Mouse (Mus musculus) kidney, postnatal 14 days (tissue): ENCODE results near the gene Sorcs1.

ENCODE experiments used
- DNase-seq: peaks from one replicate; pipeline ENCODE4 v3.0.0; 2022; ENCODE audit warnings: mixed read lengths

The Sorcs1 gene

DNA sequence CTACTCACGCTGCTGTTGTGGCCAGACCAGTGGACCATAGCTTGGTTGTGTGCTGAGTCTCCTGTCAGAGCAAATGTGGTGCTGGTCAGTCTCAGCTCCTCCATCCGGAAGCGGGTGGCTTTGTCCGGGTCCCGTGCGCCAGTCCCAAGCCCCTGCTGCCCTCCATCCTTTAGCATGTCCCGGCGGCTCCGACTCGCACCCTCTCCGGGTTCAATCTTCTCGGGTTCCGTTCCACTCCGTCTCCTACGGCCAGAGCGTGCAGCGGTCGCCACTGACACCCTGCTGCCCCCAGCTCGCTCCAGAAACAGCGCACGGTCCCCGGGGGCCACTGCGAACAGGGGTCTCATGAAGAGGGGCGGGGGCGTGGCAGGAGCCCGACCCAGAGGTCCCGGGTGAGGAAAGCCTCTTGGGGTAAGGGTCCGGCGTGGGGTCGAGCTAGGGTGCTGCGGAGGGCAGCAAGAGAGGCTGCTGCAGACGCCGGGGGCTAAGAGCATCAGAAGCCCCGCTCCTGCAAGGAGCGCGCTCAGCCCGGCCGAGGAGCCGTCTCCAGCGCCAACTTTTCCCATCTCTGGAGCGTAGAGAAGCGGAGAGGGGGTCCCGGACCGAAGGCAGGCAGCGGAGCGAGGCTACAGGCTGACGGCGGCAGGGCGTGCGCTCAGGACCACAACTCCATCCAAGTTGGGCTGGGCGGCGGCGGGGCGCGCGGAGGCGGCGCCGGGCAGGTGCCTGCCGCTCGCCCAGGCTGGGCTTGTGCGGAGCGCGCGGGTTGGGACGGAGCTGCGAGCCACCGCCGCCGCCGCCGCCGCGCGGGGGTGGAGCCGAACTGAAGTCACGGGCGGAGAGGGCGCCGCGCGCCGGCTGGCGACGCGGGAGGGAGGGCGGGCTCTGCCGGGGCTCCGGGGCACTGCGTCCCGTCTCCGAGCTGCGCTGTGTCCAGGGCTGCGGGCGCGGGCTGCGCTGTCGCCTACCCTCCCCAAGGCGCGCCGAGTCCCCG is at the start of gene Sorcs1:
TSS of gene Sorcs1 (minus strand) at position 744 of the 994 bp plus-strand sequence.
- DNase-seq = peak; percentile 44

DNA sequence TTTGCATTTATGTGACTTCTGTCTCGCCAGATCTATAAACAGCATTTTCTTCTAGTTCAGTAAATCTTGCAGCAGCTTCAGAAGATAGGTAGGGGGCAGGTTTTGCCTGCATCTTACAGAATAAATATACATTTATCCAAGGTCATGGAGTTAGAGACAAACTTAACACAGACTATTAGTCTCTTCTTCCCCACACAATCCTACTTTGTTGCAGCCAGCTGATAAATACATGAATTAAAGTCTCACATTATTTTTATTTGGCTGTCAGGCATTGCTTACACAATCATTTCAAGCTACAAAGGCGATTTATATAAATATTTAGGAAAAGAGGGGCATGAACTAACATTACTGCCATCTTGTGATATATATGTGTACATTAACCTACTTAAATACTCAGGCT is 4.8 kb upstream of the Sorcs1 start:
- no peak for DNase-seq

DNA sequence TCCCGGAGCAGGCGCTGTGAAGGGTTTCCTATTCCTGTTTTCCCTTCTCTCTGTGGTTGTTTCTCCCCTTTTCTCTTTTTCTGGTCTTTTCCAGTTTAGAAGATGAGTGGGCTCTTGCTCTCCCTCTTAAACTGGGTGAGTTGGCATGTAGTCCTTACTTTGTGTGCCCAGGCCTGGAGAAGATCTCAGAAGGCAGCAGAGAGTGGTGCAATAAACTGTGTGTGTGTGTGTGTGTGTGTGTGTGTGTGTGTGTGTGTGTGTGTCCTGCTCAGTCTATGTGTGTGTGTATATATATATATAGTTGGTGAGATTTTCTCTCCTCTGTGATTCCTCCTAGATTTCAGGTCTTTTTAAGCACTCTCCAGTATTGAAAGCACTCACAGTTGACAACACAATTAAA is 500 bp upstream of the Sorcs1 start:
- DNase-seq = no peak

DNA sequence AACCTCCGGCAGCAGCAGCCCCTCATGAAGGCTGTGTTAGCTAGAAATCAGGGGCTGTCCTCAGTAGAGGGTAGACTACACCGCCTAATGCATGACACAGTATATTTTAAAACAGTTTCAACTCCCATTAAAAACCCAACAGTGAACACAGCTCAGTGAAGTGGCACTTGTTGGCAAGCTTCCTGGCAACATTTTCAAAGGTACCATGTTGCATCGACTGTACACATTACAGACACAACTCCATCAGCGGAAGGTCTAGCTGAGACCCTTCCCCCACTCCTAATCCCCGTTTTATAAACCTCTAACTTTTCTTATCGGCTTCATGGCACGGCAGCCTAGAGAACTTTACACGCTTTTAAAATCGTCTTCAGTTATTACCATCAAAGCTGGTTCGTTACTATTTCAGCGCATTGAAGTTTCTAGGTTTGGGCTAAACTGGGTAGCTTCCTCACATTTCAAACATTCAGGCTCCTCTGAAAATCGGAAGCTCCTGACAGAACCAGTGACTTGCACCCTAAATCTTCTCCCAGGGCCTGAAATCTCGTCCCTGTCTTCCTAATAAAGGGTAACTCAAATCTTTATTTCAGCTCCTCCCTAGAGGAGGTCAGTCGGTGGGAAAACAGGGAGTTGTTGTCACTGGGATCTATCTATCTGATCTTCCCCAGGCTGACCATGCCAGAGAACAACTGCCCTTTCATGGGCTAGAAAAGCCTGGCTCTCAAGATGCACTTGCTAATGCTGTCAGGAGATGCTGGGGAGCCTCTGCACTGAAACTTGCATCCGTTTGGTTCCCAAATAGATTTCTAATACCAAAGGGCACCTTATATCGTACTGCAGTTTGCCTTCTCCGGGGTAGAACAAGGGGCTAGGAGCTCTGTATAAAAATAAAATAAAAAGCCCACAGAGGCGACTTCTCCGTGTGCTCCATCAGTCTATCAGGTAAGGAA is 1.6 kb downstream of the Sorcs1 start:
- no peak for DNase-seq

DNA sequence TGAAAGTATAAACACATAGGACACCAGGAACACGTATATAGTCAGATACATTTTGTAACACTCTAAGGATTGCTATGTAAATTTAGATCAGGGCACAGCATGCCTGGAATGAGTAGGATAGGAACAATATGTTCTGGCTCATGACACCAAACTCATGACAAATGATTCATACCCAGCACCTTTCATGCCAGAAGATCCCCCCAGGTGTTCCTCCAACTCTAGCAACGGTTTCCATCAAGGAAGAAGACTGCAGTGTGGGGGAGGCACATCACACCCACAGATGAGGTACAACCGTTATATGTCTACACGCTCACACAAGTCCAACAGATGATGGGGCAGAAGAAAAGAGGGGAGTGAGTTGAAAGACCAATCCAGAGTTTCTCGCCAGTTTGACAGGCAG is 3.5 kb downstream of the Sorcs1 start:
- DNase-seq = no peak

DNA sequence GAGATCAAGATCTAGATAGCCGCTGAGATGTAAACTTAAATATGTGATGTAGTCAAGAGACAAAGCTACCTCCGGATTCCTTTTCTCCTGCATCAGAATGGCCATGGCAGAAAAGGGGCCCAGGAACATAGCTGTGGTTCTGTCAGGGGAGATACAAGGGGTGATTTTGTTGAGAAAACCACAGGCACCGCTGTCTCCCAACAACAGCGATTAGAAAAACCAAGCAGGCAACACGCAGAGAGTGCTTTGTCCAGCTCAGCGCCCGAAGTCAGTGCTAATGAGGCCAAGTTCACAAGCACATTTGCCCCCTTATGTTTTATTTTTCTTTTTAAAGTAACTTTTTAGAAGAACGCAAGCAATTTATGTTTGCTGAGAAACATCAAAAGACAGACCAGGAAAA is 10.9 kb downstream of the Sorcs1 start:
- DNase-seq = no peak

DNA sequence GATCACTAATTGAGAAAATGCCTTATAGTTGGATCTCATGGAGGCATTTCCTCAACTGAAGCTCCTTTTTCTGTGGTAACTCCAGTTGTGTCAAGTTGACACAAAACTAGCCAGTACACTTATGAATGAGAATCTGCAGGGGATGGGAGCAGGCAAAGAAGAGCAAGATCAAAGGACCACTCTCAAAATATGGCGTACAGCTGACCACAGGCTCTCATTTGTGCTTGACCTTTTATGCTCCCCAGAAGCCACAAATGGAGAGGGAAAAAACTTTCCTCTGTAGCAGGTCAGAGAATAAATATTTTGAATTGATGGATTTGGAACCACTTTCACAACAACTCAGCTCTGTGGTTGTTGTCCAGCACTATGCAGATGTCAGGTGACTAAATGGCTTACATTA is 14.1 kb downstream of the Sorcs1 start:
- no peak for DNase-seq

DNA sequence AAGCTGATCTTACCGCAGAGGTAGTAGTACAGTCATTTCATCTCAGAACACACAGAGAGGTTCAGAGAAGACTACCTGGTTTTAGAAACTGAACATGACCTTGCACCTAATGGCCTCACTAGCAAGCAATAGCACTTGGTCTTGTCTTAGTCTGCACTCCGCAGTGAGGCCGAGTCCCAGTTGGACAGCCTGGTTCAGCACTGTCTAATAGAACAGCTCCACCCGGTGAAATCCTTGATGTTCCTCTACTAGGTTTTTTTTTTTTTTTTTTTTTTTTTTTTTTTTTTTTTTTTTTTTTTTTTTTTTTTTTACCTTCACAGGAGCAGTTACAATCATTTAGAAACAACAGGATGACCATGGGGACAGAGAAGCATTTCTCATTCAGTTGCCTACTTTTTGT is 19.3 kb downstream of the Sorcs1 start:
- no peak for DNase-seq

DNA sequence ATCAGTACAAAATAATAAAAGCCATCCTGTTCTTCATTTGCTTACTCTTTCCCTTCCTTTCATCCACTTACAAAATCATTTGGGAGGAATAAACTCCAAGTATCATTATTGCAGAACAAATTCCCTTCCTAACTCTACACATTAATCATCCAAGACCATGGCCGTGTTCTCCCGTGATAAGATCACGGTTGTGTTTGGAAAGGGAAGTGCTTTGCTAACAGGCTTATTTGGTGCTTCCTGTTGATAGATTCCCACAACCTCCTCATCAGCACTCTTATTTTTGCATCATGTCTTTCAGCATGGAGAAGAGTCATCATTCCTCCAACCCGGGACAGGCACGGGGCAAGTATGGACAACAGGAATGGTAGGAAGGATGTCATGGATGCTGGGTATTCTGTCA is 25.7 kb downstream of the Sorcs1 start:
- DNase-seq = no peak

DNA sequence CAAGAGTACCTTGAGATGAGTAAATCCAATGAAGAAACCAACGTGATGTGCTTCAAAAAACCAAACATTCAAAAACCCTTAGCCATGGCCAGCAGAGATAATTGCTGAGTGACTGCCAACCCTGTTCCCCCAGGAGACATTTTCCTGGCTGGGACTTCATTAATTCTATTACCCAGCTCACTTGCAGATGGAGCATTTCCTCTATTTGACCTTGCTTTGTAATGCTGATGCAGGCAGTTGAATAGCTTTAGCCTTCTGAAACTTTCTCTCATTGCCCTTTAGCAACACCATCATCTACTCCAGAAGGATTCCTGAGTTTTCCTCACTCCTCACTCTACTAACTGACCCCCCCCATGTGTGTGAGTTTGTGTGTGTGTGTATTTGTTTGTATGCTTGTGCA is 34.6 kb downstream of the Sorcs1 start:
- no peak for DNase-seq

DNA sequence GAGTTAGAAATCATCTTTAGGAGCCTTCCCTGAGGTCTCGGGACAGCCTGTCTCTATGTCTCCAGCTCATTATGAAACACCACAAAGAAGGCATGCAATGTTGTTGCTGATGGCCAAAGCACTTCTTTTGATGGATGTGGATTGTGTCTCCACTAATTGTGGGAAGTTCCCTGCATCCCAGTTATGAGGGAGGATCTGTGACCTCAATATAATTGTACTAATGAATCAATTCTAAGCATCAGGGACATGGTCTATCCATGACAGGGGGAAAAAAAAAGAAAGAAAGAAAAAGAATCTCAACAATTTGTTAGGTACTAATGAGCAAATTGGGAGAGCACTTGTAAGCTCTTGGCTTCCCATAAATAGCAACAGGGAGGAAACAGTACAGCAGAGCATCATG is 36.3 kb downstream of the Sorcs1 start:
- DNase-seq = no peak

DNA sequence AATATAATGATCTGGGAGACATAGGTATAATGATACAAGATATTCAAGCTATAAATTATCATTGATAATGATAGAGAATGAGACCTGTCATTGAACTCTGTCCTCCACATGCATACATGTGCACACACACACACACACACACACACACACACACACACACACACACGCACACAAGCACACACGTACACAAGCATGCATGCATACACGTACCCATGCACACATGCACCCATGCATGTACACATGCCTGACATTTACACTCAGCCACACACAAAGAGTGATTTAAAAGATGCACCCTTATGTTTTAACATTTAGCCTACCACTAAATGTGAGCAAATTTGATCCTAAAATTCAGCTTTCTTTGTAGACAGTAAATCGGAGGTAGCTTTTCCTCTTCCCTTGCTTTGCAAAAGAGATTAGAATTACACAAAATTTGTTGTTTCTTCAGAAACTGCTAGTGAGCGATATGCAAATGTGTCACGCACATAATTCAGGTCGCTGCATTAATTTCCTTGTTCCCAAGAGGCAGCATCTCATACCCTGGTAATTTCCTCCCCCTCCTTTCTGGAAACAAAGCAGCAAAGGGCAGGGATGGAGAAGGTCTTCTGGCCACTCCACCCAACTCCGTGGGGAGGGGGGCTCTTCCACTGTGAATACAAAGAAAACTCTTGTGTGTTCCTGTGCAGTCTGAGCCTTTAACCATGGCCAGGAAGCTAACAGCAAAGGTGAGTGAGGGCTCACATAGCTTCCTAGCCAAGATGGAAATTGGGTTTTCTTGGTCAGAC is 38.0 kb downstream of the Sorcs1 start:
- DNase-seq = no peak

DNA sequence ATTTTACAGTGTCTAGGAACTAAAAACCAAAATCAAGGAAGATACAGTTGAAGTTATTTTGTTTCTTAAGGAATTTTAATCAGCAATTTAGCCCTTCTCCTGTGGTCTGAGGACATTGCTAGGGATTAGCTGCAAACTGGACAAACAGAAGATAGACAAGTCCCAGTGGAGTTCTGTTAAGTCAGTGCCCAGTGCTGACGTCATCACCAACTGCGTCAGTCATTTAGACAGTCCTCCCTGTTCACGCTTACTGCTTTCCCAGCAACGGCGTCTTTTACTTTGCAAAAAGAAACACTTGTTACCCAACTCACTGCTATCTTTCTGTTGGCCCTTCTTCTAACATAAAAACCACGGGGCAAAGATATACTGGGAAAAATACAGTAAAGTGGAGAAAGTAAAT is 40.3 kb downstream of the Sorcs1 start:
- DNase-seq = no peak

DNA sequence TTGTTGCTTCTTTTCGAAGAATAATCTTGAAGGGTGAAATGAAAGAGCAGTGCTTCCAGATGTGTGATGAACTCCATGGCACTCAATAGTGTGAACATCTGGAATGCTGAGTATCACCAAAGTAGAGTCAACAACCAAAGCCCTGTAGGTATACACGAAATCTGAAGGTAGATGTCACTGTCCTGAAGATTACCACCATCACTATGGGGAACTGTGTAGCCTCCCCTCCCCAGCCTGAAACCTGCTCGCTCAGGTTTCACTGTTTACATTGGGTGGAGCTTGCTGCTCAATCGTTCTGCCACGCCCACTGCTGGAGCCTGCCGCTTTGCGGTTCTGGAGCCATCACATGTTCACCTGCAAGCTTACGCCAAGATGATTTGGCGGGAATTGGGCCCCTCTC is 64.4 kb downstream of the Sorcs1 start:
- peak; percentile 3 for DNase-seq

DNA sequence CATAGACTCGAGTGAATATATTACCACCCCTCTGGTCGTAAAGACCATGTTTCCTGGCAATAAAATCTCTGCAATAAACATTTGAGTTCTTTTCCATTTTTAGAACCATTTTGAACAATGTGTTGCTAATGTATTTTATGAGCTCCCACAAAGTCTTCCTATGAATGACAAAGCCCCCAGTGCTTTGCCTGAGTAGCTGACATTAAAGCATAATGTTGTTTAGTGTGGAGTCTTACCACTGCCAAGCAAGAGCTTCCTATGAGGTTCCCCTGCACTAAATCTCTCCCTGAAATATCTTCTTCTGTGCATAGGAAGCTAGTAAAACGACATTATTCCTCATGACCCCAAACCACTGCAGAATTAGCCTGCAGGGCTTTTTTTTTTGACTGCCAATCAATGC is 66.8 kb downstream of the Sorcs1 start:
- no peak for DNase-seq

DNA sequence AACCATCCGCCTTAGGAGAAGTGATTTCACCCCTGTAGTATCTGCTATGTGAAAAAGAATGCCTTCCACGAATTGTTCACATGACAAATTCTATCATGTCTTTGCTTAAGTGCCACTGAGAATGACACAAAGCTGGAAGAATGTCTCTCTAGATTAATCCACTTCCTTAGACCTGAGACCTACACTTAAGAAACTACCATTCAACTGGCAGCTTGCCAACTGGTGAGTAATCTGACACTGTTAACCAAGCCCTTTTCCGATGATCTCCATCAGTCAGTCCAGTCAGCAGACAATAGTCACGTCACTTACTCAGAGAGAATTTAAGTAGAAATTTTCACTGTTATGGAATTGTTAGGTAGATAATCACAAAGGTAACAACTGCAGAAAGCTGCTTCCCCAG is 74.6 kb downstream of the Sorcs1 start:
- no peak for DNase-seq

DNA sequence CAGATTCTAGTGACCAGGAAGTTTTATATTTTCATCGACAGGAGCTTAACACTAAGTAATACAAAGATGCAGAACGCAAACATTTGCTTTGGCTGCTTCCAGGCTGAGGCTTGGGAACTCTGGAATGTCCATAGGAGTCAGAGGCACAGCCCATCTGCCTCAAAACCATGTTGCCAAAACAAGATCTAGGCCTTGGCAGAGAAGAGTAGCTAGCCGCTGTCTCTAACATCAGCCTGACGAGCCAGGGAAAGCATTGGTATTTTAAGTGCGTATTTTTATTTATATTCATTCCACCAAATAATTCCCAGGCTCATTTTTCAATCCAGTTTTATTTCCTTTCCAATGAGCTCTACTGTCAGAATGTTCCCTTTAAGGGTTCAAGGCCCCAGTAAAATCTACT is 75.1 kb downstream of the Sorcs1 start:
- DNase-seq = no peak

DNA sequence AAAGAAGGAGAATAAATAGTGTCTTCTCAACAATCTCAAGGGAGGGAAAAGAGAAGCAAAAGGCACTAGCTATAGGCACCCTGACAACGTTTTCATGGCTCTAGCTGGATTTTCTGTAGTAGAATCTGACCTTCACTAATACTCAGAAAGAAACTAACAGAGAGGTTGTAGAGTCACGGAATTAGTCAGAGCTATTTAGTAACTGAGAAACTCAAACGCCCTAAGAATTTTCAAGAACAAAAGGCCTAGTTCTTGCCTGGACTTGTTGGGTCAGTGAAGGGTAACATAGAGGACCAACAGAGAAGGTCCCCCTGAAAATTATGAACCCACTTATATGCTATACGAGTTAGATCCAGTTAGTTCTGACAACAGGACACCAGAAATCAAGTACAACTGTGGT is 81.1 kb downstream of the Sorcs1 start:
- DNase-seq = no peak

DNA sequence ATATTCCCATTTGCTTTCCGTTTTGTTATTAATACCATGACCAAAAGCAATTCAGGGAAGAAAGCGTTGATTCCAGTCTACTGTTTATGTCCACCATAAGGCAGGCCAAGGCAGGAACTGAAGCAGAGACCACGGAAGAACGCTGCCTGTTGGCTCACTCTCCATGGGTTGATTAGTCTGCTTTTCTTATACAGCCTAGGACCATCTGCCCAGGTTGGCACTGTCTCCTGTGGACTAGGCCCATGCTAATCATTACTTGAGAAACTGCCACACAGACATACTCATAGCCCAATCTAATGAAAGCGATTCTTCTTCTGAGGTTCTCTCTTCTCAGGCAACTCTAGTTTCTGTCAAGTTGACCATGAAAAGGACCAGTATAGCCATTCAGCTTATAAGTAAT is 92.3 kb downstream of the Sorcs1 start:
- DNase-seq = no peak

DNA sequence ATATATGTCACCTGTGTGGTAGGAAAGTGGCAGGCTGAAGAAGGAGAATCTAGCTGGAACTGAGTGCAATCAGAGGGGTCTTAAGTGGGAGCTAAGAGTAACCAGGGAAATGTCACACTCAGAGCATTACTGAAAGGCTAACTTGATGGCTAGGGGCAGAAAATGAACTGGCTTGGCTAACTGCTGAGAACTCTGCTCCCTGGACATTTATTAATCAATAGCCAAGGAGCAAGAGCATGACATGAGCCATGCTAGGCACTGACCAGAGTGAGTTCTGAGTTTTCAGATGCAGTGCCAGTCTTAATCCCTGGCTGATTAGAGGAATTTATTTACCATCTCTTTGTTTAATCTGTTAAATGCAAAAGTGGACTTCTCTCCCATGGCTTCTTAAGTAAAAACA is 95.5 kb downstream of the Sorcs1 start:
- DNase-seq = peak; percentile 35

DNA sequence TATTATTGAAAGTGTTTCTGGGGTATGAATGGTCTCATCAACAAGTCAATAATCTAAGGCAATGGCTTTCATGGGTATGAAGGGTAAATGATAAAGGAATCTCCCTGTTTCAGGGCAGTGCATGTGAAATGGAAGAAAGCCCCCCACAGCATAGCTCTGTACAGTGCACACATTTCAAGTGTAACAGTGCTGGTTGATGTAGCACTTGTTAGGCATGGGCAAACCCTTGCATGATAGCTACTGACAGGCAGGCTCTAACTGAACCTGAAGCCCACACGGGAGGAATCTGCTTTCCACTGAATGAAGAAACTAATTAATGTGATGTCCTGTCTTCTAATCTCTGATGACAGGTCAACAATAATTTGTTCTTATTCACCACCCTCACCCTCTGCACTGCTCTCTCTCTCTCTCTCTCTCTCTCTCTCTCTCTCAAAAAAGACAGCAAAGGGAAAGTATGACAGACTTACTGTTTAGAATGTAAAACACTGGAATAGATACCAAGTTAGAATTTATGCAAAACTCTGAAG is 108.7 kb downstream of the Sorcs1 start:
- DNase-seq = no peak

DNA sequence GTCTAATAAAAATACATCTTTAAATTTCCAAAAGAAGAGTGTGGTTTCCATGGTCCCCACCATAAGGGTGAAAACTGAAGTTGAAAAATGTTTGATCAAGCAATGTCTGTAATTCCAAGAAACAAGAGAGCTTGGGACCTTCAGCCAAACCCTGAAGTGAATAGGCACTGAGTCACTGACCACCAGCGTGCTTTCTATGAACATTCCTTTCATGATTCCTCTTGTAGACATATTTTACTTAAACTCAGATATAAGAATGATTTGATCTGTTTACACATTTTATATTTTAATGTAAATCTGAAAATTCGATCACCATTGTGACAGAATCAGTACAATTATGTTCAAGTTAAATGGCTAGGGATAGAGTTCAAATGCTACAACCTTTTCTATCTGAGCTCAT is 112.1 kb downstream of the Sorcs1 start:
- no peak for DNase-seq

DNA sequence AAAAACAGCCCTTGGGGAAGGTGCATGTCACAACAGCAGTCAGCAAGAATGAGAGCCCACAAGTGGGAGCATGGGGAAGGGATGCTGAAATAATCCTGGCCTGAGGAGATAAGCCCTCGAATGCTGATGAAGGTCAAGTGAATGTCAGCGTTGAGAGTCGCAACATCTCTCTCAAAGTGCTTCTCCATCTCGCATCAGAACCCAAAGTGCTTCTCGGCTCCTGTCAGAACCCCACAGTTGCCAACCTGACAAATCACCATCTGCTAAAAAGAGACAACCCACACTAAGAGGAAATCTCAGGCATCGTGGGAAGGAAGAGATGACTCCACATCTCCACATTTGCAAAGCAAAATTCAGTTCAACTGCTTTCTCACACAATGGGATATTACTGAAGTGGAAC is 119.7 kb downstream of the Sorcs1 start:
- no peak for DNase-seq
